Mouse (Mus musculus): ENCODE measurements around the gene Olfr91.
"Not testable (repeated sequence)": the region's sequence is repeated elsewhere in the genome, so short reads cannot be mapped to it uniquely, and the experiment has no call there.

Olfr91 gene

DNA sequence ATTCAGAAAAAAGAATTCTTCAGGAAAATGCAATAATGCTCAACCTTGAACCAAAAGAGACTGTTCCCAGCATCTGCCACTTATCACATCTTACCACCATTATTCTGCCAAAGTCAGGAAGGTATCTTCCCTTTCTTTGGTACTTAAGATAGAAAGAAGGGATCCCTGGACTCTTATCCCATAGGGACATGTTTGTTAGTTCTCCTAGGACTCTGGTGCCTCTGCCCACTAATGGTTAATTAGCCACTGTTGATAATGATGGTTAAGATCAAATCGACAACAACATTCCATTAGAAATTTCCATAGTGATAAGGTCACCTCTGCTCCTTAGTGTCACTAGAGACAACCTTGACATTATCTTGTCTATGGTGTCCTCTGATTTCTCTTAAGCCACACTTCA, at the start of gene Olfr91:
Gene Olfr91 (minus strand): TSS at position 101 of the 400 bp plus-strand sequence.
- DNase-seq (ENCODE audit: low read depth, low spot score): no peak

DNA sequence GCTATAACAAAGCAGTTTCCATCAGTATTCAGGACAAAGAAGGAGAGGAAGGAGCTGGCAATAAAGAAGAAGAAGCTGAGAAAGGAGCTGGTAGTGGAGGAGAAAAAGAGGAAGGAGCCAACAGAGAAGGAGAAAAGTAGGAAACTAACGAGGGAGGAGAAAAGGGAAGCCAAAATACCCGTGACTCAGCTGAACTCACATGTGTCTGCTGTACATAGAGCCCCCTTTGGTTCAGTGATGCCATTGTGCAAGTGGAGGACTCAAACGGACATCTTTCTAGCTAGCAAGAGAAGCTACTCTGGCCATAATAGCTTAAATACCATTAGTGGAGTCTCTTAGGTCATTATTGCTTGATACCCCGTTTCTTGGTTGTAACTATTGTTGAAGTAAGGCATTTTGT, 33.3 kb upstream of the Olfr91 start:
- not testable (repeated sequence) for DNase-seq (ENCODE audit: low read depth, low spot score)

DNA sequence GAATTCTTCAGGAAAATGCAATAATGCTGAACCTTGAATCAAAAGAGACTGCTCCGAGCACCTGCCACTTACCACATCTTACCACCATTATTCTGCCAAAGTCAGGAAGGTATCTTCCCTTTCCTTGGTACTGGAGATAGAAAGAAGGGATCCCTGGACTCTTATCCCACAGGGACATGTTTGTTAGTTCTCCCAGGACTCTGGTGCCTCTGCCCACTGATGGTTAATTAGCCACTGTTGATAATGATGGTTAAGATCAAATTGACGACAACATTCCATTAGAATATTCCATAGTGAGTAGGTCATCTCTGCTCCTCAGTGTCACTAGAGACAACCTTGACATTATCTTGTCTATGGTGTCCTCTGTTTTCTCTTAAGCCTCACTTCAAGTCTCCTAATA, 21.9 kb upstream of the Olfr91 start, which contains the start of gene Olfr92:
Gene Olfr92 (minus strand): TSS at position 101 of the 400 bp plus-strand sequence.
- DNase-seq (ENCODE audit: low read depth, low spot score): no peak

DNA sequence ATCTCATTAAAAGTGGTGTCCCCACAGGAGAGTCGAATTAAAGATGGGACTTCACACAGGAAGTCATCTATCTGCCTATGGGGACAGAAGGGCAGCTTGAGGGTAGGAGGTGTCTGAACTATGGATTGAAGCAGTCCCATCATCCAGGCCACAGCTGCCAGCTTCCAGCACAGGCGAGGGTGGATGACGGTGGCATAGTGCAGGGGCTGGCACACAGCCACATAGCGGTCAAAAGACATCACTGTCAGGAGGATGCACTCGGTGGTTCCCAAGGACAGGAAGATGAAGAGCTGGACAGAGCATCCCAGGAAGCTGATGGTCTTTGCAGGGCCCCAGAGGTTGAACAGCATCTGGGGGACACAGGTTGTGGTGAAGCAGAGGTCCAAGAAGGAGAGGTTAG, 4.8 kb downstream of the Olfr91 start:
- DNase-seq (ENCODE audit: low read depth, low spot score): no peak

DNA sequence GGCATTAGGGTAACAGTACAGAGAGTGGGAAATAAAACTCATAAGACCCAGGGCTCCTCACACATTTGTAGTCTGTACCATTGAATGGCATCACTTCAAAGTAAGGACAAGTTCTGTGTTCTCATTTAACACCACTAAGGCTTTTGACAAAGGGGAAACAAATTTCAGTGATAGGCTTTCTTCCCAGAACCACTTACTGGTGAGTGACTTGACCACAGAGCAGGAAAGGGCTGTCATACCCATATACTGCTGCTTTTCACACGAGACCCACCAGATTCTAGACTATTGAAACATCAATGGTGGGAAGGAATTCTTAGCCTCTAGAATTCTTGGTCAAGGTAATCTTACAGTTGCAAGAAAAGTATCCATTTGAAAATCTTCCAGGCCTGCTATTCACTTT, 5.9 kb downstream of the Olfr91 start:
- no peak for DNase-seq (ENCODE audit: low read depth, low spot score)

DNA sequence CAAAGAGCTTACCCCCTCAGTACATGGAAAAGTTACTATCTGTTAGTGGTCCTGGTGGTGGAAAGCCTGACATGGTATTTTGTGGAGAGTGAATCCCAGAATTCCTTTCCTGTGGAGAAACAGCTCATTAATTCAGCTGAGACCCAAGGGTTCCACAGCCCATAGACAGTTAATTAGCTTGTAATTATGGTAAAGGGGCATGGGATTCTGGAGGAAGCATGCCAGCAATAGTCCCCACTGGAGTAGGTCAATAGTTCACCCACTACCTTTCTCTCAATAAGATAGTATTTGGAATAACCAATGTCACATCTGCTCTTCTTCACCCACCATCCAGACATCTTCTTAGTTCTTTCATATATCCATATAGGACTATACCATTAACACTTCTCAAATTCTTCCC, 9.7 kb downstream of the Olfr91 start, which contains the start of gene Olfr90:
Gene Olfr90 (minus strand): TSS at position 101 of the 400 bp plus-strand sequence.
- DNase-seq (ENCODE audit: low read depth, low spot score): no peak

DNA sequence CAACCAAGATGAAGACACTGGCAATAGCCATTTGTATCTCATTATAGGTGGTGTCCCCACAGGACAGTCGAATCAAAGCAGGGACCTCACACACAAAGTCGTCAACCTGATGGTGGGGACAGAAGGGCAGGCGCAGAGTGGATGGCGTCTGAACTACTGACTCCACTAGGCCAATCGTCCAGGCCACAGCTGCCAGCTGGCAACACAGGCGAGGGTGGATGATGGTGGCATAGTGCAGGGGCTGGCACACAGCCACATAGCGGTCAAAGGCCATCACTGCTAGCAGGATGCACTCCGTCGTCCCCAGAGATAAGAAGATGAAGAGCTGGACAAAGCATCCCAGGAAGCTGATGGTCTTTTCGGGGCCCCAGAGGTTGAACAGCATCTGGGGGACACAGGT, 12.5 kb downstream of the Olfr91 start:
- no peak for DNase-seq (ENCODE audit: low read depth, low spot score)

DNA sequence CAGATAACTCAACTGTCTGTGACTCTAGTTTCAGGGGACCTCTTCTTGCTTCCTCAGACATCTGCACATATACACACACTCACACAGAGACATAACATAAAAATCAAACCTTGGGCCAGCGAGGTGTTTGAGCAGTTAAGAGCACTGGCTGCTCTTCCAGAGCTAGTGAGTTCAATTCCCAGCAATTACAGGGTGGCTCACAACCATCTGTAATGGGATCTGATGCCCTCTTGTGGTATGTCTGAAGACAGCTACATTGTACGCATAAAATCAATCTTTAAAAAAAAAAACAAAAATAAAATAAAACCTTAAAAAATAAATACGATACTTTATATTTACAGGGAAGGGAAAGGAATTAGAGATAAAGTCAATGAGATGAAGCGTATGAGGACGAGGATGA, 13.4 kb downstream of the Olfr91 start:
- no peak for DNase-seq (ENCODE audit: low read depth, low spot score)

DNA sequence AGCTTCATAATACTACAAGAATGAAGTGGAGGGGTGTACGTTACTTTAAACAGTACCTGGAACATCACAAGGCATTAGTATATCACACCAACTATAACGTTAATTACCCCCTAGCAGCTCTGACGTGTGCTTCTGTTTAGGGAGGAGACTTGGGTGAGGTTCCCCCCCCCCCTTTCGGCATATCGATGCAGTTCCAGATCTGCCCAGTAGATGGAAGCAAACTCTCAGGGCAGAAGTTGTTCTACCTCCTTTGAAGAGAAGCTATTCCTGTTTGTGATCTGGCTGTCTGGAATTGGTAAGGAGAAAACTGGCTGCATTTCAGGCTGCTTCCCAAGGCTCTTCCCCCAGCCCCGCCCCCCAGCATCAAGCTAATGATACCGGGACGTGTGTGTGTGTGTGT, 14.8 kb downstream of the Olfr91 start:
- DNase-seq (ENCODE audit: low read depth, low spot score): peak; percentile 55

DNA sequence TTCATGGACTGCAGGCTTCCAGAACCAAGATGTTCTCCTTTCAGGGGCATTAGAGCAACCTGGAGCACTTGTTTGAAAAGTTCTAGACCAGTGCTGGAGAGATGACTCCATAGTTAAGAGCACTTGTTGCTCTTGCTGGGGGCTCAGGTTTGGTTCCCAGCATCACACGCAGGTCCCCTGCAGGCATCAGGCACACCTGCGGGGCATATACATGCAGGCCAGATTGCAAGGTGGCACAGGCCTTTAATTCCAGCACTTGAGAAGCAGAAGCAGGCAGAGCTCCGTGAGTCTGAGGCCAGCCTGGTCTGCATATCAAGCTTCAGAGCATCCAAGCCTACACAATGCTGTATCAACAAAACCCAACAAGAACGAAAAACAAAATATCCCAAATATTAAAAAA, 16.4 kb downstream of the Olfr91 start:
- no peak for DNase-seq (ENCODE audit: low read depth, low spot score)

DNA sequence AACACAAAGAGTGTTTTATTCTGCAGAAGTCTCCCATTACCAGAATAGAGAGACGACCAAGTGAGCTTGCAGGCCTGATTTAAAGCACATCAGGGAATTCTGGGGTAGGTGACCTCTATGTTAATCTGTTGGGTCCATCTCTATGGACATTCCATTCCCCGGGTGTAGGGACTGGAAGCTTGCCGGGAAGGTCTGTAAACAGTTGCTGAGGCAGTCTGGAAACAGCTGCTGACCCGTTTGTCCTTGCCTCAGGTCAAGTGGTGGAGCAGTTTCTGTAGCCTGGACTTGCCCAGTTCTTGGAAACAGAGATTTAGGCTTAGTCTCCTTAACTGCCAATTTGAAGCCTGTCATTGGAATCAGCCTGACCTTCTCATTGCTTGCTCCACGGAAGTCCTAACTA, 18.0 kb downstream of the Olfr91 start:
- no peak for DNase-seq (ENCODE audit: low read depth, low spot score)

DNA sequence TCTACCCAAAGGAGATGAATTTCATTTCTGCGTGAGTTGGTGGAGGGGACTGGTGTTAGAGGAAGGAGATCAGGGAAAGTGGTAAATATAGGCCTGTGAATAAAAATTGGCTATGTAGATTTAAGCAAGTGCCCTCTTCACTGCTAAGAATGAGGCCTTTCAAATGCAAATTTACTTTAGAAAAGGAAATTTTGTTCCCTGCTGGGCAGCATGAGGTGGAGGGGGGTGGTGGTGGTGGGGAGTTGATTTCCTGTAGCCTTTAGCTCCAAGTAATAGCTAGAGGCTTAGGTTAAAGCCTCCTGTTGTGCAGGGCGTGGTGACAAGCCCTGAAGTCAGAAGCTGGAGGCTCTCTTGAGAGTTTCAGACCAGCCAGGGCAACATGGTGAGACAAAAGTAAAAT, 19.1 kb downstream of the Olfr91 start:
- no peak for DNase-seq (ENCODE audit: low read depth, low spot score)

DNA sequence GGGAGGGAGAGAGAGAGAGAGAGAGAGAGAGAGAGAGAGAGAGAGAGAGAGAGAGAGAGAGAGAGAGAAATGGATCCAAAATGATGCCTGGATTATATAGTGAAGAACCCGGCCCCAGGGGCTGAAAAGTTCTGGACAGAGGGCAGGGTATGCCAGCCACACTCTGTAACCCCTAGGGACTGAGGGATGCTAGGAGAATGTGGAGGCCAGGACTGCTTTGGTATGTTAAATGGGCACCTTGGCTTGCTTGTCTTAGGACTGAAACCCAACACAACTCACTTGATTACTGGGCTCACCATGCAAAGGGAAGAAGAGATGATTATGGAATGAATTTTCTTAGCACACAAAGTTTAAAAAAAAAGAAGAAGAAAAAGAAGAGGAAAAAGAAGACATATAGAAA, 19.9 kb downstream of the Olfr91 start:
- no peak for DNase-seq (ENCODE audit: low read depth, low spot score)

DNA sequence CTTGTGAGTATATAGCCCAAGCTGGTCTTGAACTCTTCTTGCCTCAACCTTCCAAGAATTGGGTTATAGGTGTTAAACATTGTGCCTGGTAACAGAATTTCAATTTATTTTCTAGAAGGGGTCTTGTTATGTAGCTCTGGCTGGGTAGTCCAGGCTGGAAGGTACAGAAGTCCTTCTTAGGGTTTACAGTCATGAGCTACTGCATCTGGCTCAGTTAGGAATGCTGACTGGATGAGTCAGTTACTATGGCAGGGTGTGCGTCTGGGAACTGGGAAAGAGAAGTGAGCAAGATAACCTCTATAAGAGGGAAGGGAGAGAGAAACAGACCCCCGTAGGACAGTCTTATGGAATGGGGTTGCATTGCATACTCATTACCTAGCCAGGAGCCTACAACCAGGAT, 22.3 kb downstream of the Olfr91 start:
- no peak for DNase-seq (ENCODE audit: low read depth, low spot score)

DNA sequence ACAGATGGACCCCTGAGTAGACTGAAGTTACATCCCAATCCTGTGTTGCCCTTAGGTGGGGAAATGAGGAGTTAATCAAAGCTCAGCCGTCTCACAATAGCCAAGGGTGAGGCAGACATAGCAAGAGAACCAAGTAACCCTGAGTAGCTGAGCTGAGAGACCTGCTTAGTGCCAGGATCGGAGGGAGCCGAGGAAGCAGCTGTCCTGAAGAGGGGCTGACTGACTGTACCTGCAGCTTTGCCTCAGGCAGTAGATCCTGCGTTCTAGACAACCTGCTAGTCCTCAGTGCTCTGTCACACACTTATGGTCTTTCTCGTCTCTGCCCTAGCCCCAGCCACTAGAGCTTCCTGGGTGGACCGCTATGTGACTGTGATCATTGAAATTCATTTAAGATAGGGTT, 22.9 kb downstream of the Olfr91 start:
- no peak for DNase-seq (ENCODE audit: low read depth, low spot score)

DNA sequence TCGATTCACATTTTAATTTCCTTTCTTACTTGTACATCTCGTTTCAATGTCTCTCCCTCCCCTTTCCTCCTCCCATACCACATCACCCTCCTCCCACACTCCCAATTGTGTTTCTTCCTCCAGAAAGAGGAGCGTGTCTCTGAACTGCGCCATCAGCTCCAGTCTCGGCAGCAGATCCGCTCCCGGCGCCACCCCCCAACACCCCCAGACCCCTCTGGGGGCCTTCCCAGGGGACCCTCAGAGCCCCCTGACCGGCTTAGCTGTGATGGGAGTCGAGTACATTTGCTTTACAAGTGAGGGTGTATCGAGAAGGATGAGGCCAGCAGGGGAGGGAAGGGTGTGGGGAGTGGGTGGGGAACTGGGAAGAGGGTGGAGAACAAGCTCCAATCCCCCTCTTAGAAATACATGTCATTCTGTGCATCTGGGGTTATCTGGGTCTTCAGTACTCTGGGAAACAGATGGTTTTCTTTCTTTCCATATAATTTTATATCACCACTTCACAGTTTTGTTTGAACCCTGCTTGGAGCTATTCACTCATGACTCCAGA, 25.3 kb downstream of the Olfr91 start:
- no peak for DNase-seq (ENCODE audit: low read depth, low spot score)

DNA sequence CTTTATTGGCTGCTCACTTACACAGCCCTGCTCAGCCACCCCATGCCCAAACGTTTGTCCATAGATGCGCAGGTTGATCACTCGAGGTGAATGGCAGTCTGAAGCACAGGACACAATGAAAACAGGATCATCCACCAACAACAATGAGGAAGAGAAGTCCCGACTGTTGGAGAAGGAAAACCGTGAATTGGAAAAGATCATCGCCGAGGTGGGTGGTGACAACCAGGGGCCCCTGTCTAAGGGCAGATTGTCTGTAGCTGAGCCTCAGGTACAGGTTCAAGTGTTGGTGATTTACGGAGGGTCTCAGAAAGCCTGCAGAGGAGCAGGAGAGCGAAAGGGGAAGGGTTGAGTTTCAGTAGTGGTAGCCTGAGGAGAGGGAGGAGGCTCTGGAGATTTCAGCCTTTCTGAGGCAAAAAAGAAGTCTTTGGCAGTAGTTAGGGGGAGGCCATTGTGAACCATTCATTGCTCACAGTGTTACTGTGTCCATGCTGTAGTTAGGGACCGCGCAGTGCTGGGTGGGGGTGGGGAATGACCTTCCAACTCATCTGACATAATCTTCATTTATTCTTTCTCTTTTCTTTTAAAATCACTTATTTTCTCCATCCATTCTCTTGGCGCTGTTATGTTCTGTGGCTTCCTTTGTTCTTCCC, 25.9 kb downstream of the Olfr91 start:
- no peak for DNase-seq (ENCODE audit: low read depth, low spot score)

DNA sequence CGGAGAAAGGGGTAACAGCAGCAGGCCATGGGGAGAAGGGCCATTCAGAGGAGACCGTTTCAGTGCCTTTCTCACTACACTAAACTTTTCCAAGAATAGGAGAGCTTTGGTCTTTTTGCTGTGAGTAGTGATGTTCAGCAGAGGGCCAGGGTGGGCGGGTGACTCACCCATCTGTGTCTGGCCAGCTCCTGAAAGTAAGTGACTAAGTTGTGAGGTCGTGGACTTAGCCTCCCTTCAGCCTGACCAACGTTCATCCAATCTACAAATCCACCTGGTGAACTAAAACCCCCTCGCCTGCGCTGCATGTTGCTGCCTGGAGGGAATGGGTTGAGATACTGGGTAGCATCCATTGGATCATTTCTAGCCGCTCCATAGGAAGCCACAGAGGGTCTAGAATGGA, 28.0 kb downstream of the Olfr91 start:
- DNase-seq (ENCODE audit: low read depth, low spot score): no peak

DNA sequence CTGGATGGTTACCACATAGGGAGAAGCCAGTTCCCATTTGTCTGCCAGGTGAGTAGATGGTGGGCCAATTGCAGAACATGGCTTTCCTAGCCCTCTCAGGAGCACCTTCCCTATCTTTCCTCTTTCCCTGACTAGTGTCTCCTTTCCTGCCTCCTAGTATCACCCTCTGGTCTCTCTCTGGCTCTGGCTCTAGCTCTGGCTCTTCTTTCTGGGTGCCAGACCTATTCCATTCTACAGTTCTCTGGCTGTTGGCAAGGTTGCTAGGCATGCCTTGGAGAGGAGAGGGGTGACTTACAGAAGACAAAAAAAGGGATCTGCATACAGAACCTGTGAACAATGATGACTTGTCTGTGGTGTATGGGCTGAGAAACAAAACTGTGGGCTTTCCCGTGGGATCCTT, 30.2 kb downstream of the Olfr91 start:
- DNase-seq (ENCODE audit: low read depth, low spot score): no peak

DNA sequence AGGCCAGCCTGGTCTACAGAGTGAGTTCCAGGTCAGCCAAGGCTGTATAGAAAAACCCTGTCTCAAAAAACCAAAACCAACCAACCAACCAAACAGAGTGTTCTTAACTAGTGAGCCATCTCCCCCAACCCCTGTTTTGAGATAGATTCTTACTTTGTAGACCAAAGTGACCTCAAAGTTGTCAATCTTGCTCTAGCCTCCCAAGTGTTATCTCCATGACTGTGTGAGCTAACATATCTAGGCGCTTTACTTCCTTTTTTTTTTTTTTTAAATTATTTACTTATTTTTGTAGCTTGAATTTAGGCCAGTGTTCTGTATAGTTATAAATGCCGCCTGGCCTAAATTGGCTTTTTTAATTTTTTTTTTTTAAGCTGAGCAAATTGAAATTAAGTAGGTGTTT, 32.1 kb downstream of the Olfr91 start:
- DNase-seq (ENCODE audit: low read depth, low spot score): no peak

DNA sequence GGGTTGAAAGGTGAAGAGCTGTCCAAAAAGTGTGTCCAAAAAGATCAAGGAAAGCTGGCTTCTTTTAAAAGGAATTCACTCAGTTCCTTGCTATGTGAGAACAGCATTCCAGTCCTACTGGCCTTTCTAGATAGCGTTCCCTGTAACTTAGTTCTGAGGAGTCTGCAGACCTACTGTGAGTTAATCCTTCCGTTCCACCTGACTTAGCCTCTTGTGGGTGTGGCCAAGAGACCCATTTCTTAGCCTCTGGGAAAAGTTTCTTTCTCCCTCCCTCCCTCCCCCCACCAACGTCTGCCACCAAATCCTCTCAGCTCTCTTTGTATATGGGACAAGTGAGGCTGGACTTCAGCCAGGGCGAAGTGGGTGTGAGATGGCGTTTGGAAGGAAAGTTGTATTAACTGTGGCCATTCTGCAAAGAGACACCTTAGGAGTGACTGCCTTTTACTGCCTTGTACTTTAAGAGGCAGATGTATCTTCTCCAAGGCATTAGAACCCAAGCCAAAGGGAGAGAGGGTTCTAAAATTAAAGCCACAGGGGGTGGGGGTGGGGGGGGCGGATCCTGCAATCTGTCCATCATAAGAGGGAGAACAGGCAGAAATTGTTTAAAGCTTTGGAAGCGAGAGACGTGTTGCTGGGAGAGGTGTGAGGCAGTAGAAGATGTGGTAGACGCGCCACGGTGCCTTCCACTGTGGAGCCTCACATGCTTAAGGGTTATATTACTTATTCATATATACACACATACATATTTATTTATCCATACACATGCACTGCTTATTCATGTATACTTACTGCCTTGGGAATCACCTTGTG, 34.2 kb downstream of the Olfr91 start:
- no peak for DNase-seq (ENCODE audit: low read depth, low spot score)

DNA sequence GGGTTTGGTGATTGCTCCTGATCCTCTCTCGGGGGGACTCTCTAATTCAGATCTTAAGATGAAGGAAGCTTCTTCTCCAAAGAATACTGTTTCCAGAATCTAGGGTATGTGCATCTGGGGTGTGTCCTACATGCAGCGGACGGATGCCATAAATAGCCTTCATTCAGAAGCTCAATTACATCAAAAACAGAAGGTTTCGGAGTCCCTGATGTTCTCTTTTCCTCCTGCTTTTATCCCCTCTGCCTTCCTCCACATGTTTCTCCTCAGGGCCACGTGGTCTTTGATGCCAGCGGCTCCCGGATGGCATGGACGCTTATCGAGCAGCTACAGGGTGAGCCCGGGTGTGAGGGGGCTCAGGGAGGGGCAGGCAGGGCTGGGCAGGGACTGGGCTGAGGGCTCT, 35.0 kb downstream of the Olfr91 start:
- no peak for DNase-seq (ENCODE audit: low read depth, low spot score)

DNA sequence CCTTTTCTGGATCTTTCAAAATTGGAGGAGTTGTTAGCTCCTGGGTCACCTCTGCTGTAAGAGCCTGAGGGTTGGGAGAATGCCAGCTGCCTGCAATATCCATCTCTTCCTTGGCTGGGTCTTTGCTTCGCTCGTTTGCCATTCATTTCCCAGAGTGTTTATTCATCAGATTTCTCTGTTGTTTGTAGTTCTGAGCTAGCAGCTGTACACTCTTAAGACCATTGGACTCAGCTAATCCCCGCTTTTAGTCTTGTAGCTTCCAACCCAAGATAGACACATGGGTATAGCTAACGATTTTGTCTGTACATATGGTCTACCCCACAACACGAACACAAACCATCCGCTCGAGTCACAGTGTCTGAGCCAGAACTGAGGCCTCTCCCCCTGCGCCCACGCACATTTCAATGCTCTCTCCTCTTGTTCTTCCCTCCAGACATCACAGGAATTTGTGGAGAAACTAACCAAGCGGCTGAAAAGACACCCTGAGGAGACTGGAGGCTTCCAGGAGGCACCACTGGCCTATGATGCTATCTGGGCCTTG, 35.9 kb downstream of the Olfr91 start:
- DNase-seq (ENCODE audit: low read depth, low spot score): no peak

Measured in retina, adult 2 months (tissue).